Mouse (Mus musculus): Measurements from ENCODE around the gene Kank2.

DNA sequence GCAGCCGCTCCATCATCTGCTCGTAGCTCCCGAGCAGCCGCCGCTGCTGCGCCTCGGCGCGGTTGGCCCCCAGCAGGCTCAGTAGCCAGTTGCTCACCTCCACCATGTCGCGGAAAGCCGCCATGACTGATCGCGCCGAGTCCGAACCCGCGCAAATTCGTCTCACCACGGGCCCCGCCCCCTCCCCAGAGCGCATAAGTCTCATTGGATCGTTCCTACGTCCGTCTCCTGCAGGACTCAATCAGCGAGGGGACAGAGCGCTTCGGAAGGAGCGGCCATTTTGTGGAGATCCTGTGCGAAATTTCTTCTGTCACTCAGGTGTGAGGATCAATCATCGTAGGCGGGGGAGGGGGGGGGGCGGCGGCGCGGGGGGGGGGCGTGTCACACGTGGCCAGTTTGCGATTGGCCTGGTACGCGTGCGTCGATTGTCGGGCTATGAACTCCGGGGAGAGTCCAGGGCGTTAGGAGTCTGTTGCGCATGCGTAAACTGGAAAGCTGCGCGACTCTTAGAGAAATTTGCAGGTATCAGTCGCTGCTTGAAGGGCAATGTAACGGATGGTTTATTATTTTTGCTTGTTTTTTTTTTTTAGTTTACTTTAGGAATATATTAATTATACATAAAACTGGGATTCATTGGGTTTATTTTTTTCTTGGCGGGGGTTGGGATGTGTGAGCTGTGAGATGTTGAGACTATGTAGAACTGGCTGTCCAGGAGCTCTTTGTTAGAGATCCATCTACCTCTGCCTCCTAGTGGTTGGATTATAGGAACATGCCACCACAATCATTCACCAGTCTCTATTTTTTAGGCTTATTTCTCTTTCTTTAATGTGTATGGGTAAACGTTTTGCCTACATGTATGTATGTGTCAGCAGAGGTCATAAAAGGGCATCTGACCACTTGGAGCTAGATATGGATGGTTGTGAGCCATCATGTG lies 38.1 kb downstream of the Kank2 start, which contains the start of gene Spc24:
- TF ChIP-seq CTCF (IDR thresholded peaks at IDR 0.05; ENCODE audit: low read depth, low read length) (no peak), POLR2A (IDR thresholded peaks at IDR 0.05; ENCODE audit: insufficient read depth, low read length) (peak; percentile 49)

Data from ES-Bruce4 (cell line).